Mouse (Mus musculus) intestine, embryonic 14.5 days (tissue): ENCODE results near the gene 2610528J11Rik. TPM values are rescaled to one million over a fixed set of nuclear protein-coding genes. Genes with fewer than 3 reads are reported as not detected.

ENCODE experiments used
- ATAC-seq: fragments of 200-750 bp; cut with Nextera tagmentation; replicated peaks from 2 replicates; pipeline ENCODE4 v1.8.0; 2017; ENCODE audit warnings: low read depth, moderate number of reproducible peaks, moderate TSS enrichment, moderate library complexity; ENCODE audit not compliant: low FRiP score, low TSS enrichment
- DNase-seq: peaks from one replicate; pipeline ENCODE4 v3.0.0-alpha.2; 2018; ENCODE audit warnings: low spot score
- H3K27ac ChIP-seq: fragments of 300-500 bp; sonication (generic); 2 replicates; pipeline ENCODE4 v1.5.1; 2014; ENCODE audit warnings: low read depth, mild to moderate bottlenecking, control low read depth
- H3K27me3 ChIP-seq: fragments of 300-500 bp; sonication (generic); replicated peaks from 2 replicates; pipeline ENCODE4 v1.6.1; 2014; ENCODE audit warnings: low read length, control low read depth; ENCODE audit not compliant: control insufficient read depth, insufficient read depth
- H3K36me3 ChIP-seq: fragments of 300-500 bp; sonication (generic); 2 replicates; pipeline ENCODE4 v1.6.1; 2014; ENCODE audit warnings: low read length, control low read depth; ENCODE audit not compliant: control insufficient read depth, insufficient read depth
- H3K4me1 ChIP-seq: fragments of 300-500 bp; sonication (generic); replicated peaks from 2 replicates; pipeline ENCODE4 v1.6.1; 2014; ENCODE audit warnings: low read length, control low read depth, mixed read lengths; ENCODE audit not compliant: control insufficient read depth, insufficient read depth
- H3K4me2 ChIP-seq: fragments of 300-500 bp; sonication (generic); 2 replicates; pipeline ENCODE4 v1.6.1; 2014; ENCODE audit warnings: low read length
- H3K4me3 ChIP-seq: fragments of 300-500 bp; sonication (generic); 2 replicates; pipeline ENCODE4 v1.5.1; 2014; ENCODE audit warnings: low read depth, low read length, control low read depth, mixed read lengths
- H3K9ac ChIP-seq: fragments of 300-500 bp; sonication (generic); 2 replicates; pipeline ENCODE4 v1.6.1; 2014; ENCODE audit warnings: mild to moderate bottlenecking, low read length
- H3K9me3 ChIP-seq: fragments of 300-500 bp; sonication (generic); 2 replicates; pipeline ENCODE4 v1.6.1; 2016; ENCODE audit warnings: low read length, control low read depth; ENCODE audit not compliant: control insufficient read depth
- WGBS: fragments of 180-500 bp; shearing (Covaris S2); extraction: QIAGEN DNeasy Blood & Tissue Kit; methylation state at CpG from one replicate; pipeline ENCODE4 v1.1.7; 2014; 5-methylcytosine and 5-hydroxymethylcytosine counted together
- polyA plus RNA-seq: library from polyadenylated mRNA; unstranded; fragments of >200 nt; fragmentation: Nextera tagmentation; extraction: Ambion mirVana; gene quantifications from 2 replicates; pipeline ENCODE4 v1.2.1, GENCODE M21; 2014

Gene 2610528J11Rik
- polyA plus RNA-seq, 1 experiment from 2014 or later: 46.4 TPM

DNA sequence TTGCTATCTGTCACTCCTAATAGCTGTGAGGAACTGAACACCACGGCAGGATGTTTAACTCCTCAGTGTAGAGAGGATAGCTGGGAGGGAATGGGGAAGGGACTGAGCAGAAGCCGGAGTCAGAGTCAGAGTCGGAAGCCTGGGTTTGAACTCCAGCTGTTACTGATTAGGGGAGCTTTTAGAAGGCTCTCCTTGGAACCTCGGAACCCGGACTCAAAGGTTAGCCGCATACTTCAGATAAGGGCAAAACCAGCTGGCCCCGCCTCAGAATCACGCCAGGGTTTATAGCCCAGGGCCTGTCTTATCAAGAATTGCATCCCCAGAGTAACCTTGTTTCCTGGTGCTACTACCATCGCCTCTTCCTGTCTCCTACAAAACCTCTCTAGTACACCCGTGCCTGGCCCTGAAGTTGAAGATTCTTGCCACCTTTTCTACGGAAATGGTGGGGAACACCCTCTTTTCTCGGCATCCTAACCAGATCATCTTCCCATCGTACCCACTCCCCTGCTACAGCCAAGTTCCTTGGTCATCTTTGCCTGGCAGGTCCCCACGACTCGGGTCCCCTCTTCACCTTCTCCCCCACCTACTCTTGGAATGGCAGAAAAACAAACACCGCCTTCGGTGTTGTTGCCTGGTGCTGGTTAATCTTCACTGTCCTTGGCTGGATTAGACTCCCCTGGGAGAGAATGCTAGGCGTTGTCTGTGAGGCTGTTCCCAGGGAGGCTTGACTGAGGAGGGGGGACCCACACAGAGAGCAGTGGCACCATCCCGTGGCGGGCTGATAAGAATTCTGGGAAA is 9.9 kb upstream of the 2610528J11Rik start:
- Histone ChIP-seq H3K4me3 (no peak overlapping the region), H3K27ac (peak overlapping the region; percentile 84), H3K27me3 (0 out of 2 replicates have a peak, but pooled peaks cover 3% of the 10 kb centered on the region), H3K4me2 (peak overlapping the region; percentile 14), H3K36me3 (no peaks in the 10 kb centered on the region), H3K4me1 (no peaks in the 10 kb centered on the region), H3K9ac (no peak overlapping the region), H3K9me3 (no peaks in the 10 kb centered on the region)
- 17% methylated on average over 20 of the region's 20 CpGs for WGBS
- ATAC-seq: peak; percentile 90
- peak; percentile 70 for DNase-seq

GRCm38 (mm10) chr4:118517497-118518146 is 9.2 kb upstream of the 2610528J11Rik start:
- peak overlapping the region; percentile 84 for H3K27ac ChIP-seq
- no peak overlapping the region for H3K9ac ChIP-seq
- DNase-seq (peak; percentile 58), ATAC-seq (peak; percentile 37; the same call in 1 of the 2 replicates)
- H3K4me1 ChIP-seq: no peaks in the 10 kb centered on the region
- H3K4me3 ChIP-seq: no peak overlapping the region
- 38% methylated on average over 16 of the region's 16 CpGs for WGBS
- H3K9me3 ChIP-seq: no peaks in the 10 kb centered on the region
- H3K27me3 ChIP-seq: 0 out of 2 replicates have a peak, but pooled peaks cover 3% of the 10 kb centered on the region
- H3K4me2 ChIP-seq: peak overlapping the region; percentile 14
- H3K36me3 ChIP-seq: no peaks in the 10 kb centered on the region

DNA sequence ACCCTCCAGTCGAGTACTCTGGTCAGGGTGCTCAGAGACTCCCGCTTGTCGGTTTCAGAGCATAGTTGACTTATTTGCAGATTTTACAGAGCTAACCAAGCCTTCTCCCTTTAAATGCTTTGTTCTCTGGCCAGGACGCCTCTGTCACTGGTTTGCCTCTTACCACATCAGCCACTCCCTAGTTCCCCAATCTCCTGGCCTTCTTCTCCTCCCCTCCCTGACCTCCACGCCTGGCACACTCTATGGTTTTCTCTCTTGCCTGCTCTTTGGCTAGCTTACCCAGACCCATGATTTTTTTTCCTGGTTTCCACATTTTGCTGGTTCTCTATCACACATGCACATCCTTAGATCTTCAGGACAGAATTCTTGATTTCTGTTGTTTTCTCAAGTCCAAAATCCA is 8.6 kb upstream of the 2610528J11Rik start:
- Histone ChIP-seq H3K9me3 (no peaks in the 10 kb centered on the region), H3K4me2 (no peak overlapping the region), H3K36me3 (no peaks in the 10 kb centered on the region), H3K4me1 (no peaks in the 10 kb centered on the region), H3K27ac (peak overlapping the region; percentile 84; the same call in 1 of the 2 replicates), H3K4me3 (no peak overlapping the region), H3K27me3 (0 out of 2 replicates have a peak, but pooled peaks cover 3% of the 10 kb centered on the region), H3K9ac (no peak overlapping the region)
- ATAC-seq: no peak
- WGBS: 56% methylated on average over 5 of the region's 5 CpGs
- DNase-seq: no peak

GRCm38 (mm10) chr4:118522248-118522647 is 4.6 kb upstream of the 2610528J11Rik start:
- H3K27ac ChIP-seq: no peak overlapping the region
- no peaks in the 10 kb centered on the region for H3K36me3 ChIP-seq
- H3K4me2 ChIP-seq: no peak overlapping the region
- H3K27me3 ChIP-seq: 0 out of 2 replicates have a peak, but pooled peaks cover 3% of the 10 kb centered on the region
- 82% methylated on average over 7 of the region's 7 CpGs for WGBS
- no peaks in the 10 kb centered on the region for H3K9me3 ChIP-seq
- no peak overlapping the region for H3K4me3 ChIP-seq
- H3K9ac ChIP-seq: no peak overlapping the region
- 0 out of 2 replicates have a peak, but pooled peaks cover 2% of the 10 kb centered on the region for H3K4me1 ChIP-seq
- DNase-seq (no peak), ATAC-seq (no peak)

DNA sequence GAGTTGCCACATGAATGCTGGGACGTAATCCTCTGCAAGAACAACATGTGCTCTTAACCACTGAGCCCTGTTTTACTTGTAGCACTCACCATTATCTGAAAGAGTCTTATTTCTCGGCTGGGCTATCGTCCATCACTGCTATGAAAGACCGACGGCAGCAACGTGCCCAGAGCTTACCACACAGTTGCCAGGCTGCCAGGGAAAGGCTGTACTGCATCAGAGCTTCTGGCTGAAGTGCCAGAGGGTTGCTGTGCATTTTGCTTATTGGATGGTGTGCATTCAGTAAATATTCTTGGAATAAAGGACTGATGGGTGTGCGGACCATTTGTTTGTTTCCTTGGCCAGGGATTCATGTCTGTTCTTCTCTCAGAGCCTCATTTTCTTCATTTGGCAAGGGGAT is 2.8 kb upstream of the 2610528J11Rik start:
- H3K9ac ChIP-seq: no peak overlapping the region
- H3K4me1 ChIP-seq: 0 out of 2 replicates have a peak, but pooled peaks cover 2% of the 10 kb centered on the region
- ATAC-seq (no peak), DNase-seq (no peak)
- WGBS: 72% methylated on average over 7 of the region's 7 CpGs
- H3K4me3 ChIP-seq: no peak overlapping the region
- H3K27ac ChIP-seq: no peak overlapping the region
- no peaks in the 10 kb centered on the region for H3K9me3 ChIP-seq
- H3K27me3 ChIP-seq: no peaks in the 10 kb centered on the region
- no peak overlapping the region for H3K4me2 ChIP-seq
- H3K36me3 ChIP-seq: no peaks in the 10 kb centered on the region

DNA sequence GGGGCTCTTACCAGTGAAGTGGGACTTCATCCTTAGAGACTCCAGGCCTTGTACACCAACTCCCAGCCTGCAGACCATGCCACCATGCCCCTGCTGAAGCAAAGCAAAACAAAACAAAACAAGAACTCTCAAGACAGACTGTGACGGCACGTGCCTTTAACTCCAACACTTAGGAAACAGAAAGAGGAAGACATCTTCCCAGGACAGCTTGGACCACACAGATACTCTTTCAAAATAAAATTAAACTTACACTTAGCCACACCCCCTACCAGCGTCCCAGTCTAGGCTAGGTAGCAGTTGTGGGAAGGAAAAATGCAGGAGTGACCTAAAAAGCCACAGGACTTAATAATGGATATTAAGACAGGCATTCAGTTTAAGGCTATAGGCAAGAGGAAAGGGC is 1.0 kb upstream of the 2610528J11Rik start:
- no peak overlapping the region for H3K4me3 ChIP-seq
- no peaks in the 10 kb centered on the region for H3K9me3 ChIP-seq
- no peak for ATAC-seq
- no peak overlapping the region for H3K9ac ChIP-seq
- no peak for DNase-seq
- 63% methylated on average over 3 of the region's 3 CpGs for WGBS
- no peak overlapping the region for H3K27ac ChIP-seq
- H3K4me2 ChIP-seq: no peak overlapping the region
- H3K4me1 ChIP-seq: 0 out of 2 replicates have a peak, but pooled peaks cover 2% of the 10 kb centered on the region
- no peaks in the 10 kb centered on the region for H3K36me3 ChIP-seq
- H3K27me3 ChIP-seq: no peaks in the 10 kb centered on the region

DNA sequence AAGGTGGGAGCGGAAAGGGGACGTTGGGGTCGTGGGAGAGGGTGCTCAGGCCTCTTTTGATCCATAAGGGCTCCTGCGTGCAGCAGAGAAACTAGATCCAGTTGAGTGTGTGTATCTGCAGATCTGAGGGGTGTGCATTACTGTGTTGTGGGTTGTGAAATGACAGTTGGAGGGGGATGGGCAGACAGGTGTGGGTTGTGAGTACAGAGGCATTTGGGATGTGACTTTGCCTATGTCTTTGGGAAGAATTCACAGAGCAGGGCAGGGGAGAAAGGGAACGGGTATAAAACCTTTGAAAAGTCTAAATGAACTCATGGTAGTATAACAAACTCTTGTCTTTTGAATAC is 509 bp downstream of the 2610528J11Rik start:
- DNase-seq (no peak), ATAC-seq (peak; percentile 2; the same call in 1 of the 2 replicates)
- Histone ChIP-seq H3K27ac (no peak overlapping the region; the same call in 1 of the 2 replicates), H3K4me1 (0 out of 2 replicates have a peak, but pooled peaks cover 2% of the 10 kb centered on the region), H3K36me3 (no peaks in the 10 kb centered on the region), H3K4me2 (peak overlapping the region; percentile 38), H3K27me3 (no peaks in the 10 kb centered on the region), H3K4me3 (peak overlapping the region; percentile 18), H3K9ac (no peak overlapping the region), H3K9me3 (no peaks in the 10 kb centered on the region)
- WGBS: 32% methylated on average over 5 of the region's 5 CpGs

GRCm38 (mm10) chr4:118527720-118528119 is 921 bp downstream of the 2610528J11Rik start:
- Histone ChIP-seq H3K9me3 (no peaks in the 10 kb centered on the region), H3K36me3 (no peaks in the 10 kb centered on the region), H3K9ac (no peak overlapping the region), H3K4me1 (0 out of 2 replicates have a peak, but pooled peaks cover 2% of the 10 kb centered on the region), H3K27me3 (no peaks in the 10 kb centered on the region), H3K27ac (no peak overlapping the region; the same call in 1 of the 2 replicates), H3K4me2 (peak overlapping the region; percentile 38), H3K4me3 (peak overlapping the region; percentile 18)
- ATAC-seq: no peak
- DNase-seq: no peak
- WGBS: 86% methylated on average over 6 of the region's 6 CpGs
